Mouse (Mus musculus): ENCODE results near the gene Kif1bp. TPM values are rescaled to one million over a fixed set of nuclear protein-coding genes. Genes with fewer than 3 reads are reported as not detected.

The Kif1bp gene
- polyA plus RNA-seq, 1 experiment from 2014 or later = 74.4 TPM

DNA sequence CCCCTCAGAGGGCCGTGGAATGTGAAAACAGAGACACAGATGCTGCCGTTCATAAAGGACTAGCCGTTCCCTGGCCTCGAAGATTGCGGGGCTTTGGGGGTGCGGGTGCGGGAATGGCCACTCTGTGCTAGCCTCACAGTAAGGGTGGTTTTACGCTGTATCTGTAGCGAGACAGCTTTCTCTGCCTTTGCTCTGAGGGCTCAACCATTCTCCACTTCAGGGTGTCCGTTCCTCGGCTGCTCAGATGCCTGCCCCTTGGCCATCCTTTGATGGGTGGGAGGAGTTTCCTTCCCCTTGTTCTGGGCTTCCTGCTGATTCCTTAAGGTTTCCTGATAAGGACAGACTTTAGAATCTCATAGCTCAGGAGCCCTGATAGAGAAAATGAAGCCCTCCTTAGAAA lies 69.8 kb downstream of the Kif1bp start:
- H3K27me3 ChIP-seq (replicated peaks; ENCODE audit: control insufficient read depth, insufficient read depth, low read length) = peaks cover 4% of the 10 kb centered on the region; the same call in 1 of the 2 replicates
- no peaks in the 10 kb centered on the region for H3K36me3 ChIP-seq (ENCODE audit: control insufficient read depth, insufficient read depth, low read length)
- 8% methylated on average over 11 of the region's 11 CpGs for WGBS
- H3K4me1 ChIP-seq (ENCODE audit: control insufficient read depth, insufficient read depth, low read length) = no peaks in the 10 kb centered on the region
- no peaks in the 10 kb centered on the region for H3K9me3 ChIP-seq (replicated peaks; ENCODE audit: control insufficient read depth, low read length)
- H3K4me3 ChIP-seq (ENCODE audit: low read depth, low read length) = peak overlapping the region; percentile 1; the same call in 1 of the 2 replicates
- 0 out of 2 replicates have a peak overlapping the region, but pooled peaks have one; percentile 4 for H3K9ac ChIP-seq (ENCODE audit: low read length)
- DNase-seq (ENCODE audit: low spot score) (no peak), ATAC-seq (no peak)
- H3K4me2 ChIP-seq (ENCODE audit: low read length) = peak overlapping the region; percentile 37
- no peak overlapping the region for H3K27ac ChIP-seq (ENCODE audit: low read depth, low read length)

DNA sequence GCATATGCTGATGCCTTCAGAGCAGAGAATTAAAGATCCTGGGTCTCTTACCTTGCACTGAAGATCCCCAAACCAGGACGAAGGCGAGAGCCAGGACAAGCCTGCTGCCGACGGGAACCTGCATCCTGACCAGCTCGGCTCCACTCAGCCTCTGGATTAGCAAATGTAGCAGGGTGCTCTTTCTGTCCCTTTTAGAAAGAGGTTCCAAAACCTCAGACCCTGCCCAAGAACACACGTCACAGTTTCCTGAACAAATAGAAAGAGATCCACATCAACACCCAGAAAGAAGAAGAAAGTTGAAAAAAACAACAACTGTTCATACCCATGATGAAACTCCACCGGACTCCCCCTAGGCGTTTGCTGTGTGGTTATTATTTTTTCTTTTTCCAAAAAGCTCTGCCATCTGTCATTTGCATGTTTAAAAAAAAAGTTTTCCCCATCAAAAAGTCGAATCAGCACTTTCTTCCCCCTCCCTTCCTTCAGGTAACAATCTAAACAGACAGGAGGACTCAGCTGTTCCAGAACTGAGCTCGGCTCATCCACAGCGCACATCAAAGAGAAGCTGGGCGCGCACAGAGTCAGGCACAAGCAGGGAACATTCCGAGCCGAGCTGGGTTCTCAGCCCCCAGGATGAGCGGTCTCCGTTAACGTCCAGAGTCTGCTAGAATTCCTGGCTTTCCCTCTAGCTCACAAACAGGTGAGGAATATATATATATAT lies 70.5 kb downstream of the Kif1bp start:
- Histone ChIP-seq H3K9ac (ENCODE audit: low read length) (no peak overlapping the region), H3K4me3 (ENCODE audit: low read depth, low read length) (peak overlapping the region; percentile 1; the same call in 1 of the 2 replicates), H3K4me1 (ENCODE audit: control insufficient read depth, insufficient read depth, low read length) (no peaks in the 10 kb centered on the region), H3K36me3 (ENCODE audit: control insufficient read depth, insufficient read depth, low read length) (no peaks in the 10 kb centered on the region), H3K4me2 (ENCODE audit: low read length) (peak overlapping the region; percentile 37), H3K27ac (ENCODE audit: low read depth, low read length) (no peak overlapping the region), H3K9me3 (replicated peaks; ENCODE audit: control insufficient read depth, low read length) (no peaks in the 10 kb centered on the region), H3K27me3 (replicated peaks; ENCODE audit: control insufficient read depth, insufficient read depth, low read length) (peaks cover 4% of the 10 kb centered on the region; the same call in 1 of the 2 replicates)
- ATAC-seq (no peak), DNase-seq (ENCODE audit: low spot score) (peak; percentile 8)
- WGBS = 15% methylated on average over 18 of the region's 18 CpGs

DNA sequence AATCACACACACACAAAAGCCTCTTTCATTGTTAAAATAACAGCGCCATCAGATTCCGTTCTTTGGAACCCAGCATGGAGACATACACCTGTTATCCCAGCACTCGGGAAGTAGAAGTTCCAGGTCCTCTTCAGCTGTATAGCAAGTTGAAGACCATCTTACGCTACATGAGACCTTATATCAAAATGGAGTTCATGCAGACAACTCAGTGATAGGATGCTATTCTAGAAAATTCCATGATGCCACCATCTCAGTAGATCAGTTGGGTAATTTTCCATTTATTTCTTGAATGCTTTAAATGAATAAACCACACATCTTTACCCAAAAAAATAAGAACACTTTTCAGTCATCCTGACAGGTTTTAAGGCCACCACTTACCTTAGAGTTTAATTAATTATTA lies 71.2 kb downstream of the Kif1bp start:
- Histone ChIP-seq H3K36me3 (ENCODE audit: control insufficient read depth, insufficient read depth, low read length) (no peaks in the 10 kb centered on the region), H3K4me2 (ENCODE audit: low read length) (no peak overlapping the region), H3K9ac (ENCODE audit: low read length) (no peak overlapping the region), H3K27me3 (replicated peaks; ENCODE audit: control insufficient read depth, insufficient read depth, low read length) (peaks cover 4% of the 10 kb centered on the region; the same call in 1 of the 2 replicates), H3K9me3 (replicated peaks; ENCODE audit: control insufficient read depth, low read length) (no peaks in the 10 kb centered on the region), H3K4me3 (ENCODE audit: low read depth, low read length) (no peak overlapping the region), H3K27ac (ENCODE audit: low read depth, low read length) (no peak overlapping the region), H3K4me1 (ENCODE audit: control insufficient read depth, insufficient read depth, low read length) (no peaks in the 10 kb centered on the region)
- no peak for DNase-seq (ENCODE audit: low spot score)
- WGBS = 91% methylated on average over 4 of the region's 4 CpGs
- ATAC-seq = no peak

DNA sequence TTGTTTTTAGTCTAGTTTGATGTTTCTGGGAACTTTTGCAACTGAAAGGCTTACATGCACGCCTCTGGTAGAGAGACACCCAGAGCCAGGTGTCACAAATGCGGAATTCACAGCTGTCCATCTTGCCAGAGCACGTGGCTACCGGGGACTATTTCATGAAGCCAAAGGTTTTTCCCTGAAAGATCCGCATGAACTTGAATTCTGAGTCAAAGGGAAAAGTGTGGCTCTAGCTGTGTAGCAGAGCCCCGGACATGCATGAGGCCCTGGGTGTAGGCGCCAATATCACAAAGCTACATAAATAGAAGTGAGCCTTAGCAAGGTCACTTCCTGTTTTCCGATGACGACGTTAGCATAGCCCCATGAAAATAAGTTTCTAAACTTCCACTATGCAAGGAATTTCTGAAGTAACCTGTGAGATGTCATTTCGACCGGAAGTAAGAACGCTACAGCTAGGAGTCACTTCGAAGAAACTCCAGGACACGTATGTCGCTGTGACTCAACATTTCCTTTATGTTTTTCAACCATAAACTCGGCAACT lies 72.2 kb downstream of the Kif1bp start:
- ATAC-seq = no peak
- DNase-seq (ENCODE audit: low spot score) = no peak
- 88% methylated on average over 17 of the region's 17 CpGs for WGBS
- Histone ChIP-seq H3K9ac (ENCODE audit: low read length) (no peak overlapping the region), H3K27ac (ENCODE audit: low read depth, low read length) (no peak overlapping the region), H3K4me3 (ENCODE audit: low read depth, low read length) (no peak overlapping the region), H3K9me3 (replicated peaks; ENCODE audit: control insufficient read depth, low read length) (no peaks in the 10 kb centered on the region), H3K36me3 (ENCODE audit: control insufficient read depth, insufficient read depth, low read length) (no peaks in the 10 kb centered on the region), H3K27me3 (replicated peaks; ENCODE audit: control insufficient read depth, insufficient read depth, low read length) (peaks cover 4% of the 10 kb centered on the region; the same call in 1 of the 2 replicates), H3K4me2 (ENCODE audit: low read length) (no peak overlapping the region), H3K4me1 (ENCODE audit: control insufficient read depth, insufficient read depth, low read length) (no peaks in the 10 kb centered on the region)

DNA sequence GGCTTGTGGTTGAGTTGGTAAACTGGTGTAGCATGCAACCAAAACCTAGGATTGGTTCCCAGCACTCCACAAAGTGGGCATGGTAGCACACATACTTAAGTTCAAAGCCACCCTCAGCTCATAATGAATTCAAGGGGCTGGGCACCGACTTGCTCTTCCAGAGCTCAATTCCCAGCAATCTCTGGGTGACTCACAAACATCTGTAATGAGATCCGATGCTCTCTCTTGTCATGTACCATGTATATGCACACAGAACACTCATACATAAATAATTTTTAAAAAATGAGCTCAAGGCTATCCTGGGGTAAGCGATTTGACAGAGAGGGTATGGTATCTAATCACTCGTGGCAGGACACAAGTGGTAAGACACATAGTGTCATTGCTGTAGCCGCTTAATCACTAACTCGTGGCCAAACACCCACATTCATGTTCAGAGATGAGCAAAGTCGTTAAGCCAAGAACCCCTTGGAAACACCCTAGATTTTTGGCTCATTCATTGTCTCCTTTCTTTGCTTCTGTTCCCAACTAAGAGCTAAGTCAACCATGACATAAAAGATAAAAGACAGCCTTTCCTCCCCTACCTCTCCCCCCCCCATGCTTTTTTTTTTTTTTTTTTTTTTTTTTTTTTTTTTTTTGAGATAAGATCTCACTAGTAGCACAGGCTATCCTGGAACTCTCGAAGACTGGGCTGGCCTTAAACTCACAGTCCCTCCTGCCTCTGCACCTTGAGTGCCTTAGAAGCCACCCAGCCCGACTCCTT lies 72.9 kb downstream of the Kif1bp start:
- Histone ChIP-seq H3K27ac (ENCODE audit: low read depth, low read length) (no peak overlapping the region), H3K9me3 (replicated peaks; ENCODE audit: control insufficient read depth, low read length) (no peaks in the 10 kb centered on the region), H3K27me3 (replicated peaks; ENCODE audit: control insufficient read depth, insufficient read depth, low read length) (peaks cover 4% of the 10 kb centered on the region; the same call in 1 of the 2 replicates), H3K4me1 (ENCODE audit: control insufficient read depth, insufficient read depth, low read length) (no peaks in the 10 kb centered on the region), H3K4me3 (ENCODE audit: low read depth, low read length) (no peak overlapping the region), H3K36me3 (ENCODE audit: control insufficient read depth, insufficient read depth, low read length) (no peaks in the 10 kb centered on the region), H3K4me2 (ENCODE audit: low read length) (no peak overlapping the region), H3K9ac (ENCODE audit: low read length) (no peak overlapping the region)
- 67% methylated on average over 9 of the region's 9 CpGs for WGBS
- ATAC-seq = no peak
- no peak for DNase-seq (ENCODE audit: low spot score)

DNA sequence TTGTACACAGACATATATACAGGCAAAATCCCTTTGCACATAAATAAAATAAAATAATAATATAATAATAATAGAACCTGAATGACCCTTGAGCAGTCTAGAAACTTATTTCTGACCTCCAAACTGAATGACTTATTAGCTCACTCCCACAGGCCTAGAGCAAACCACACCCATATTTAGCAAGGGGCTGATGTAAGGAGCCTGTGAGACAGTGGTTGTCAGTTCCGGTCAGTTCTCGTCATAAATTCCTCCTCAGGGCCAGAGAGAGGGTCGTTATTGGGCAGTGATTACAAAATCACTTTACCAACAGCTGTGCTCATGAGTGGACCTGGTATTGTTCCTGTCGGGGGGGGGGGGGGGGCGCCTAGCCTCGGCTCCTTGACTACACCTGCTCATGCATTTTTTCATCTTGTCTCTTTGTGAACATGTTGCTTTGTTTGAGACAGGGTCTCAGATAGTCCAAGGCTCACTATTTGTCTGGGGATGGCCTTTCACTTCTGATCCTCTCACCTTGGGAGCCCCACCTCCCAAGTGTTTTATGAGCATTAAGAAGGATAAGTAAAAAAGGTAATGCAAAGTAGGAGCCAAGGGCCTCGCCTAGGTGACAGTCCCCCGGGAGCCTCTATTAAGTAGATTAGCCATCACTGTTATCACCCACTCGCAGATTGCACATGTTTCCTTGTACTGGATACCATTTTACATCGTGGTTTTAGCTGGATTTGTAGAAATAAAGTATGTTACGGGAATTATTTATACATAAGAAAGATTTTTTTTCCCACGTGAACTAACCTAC lies 74.2 kb downstream of the Kif1bp start:
- Histone ChIP-seq H3K36me3 (ENCODE audit: control insufficient read depth, insufficient read depth, low read length) (no peaks in the 10 kb centered on the region), H3K9me3 (replicated peaks; ENCODE audit: control insufficient read depth, low read length) (no peaks in the 10 kb centered on the region), H3K27me3 (replicated peaks; ENCODE audit: control insufficient read depth, insufficient read depth, low read length) (peaks cover 4% of the 10 kb centered on the region; the same call in 1 of the 2 replicates), H3K9ac (ENCODE audit: low read length) (no peak overlapping the region), H3K4me3 (ENCODE audit: low read depth, low read length) (no peak overlapping the region), H3K27ac (ENCODE audit: low read depth, low read length) (no peak overlapping the region), H3K4me2 (ENCODE audit: low read length) (no peak overlapping the region), H3K4me1 (ENCODE audit: control insufficient read depth, insufficient read depth, low read length) (no peaks in the 10 kb centered on the region)
- WGBS = 69% methylated on average over 12 of the region's 12 CpGs
- DNase-seq (ENCODE audit: low spot score) (no peak), ATAC-seq (no peak)

DNA sequence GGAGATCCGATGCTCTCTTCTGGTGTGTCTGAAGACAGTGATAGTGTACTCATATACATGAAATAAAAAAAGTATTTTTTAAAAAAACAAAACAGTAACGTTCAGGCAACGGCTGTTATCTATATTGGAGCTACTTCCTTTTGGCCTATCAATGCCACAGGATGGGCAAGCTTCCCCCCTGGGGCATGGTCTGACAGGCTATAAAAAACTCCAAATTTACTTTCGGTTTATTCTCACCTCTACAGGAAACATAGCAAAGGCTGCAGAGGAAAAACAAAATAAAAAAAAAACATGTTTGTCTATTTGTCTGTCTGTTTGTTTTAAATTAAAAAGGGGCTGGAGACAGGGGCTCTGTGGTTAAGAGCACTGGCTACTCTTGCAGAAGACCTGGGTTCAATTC lies 74.9 kb downstream of the Kif1bp start:
- ATAC-seq (no peak), DNase-seq (ENCODE audit: low spot score) (no peak)
- peaks cover 4% of the 10 kb centered on the region; the same call in 1 of the 2 replicates for H3K27me3 ChIP-seq (replicated peaks; ENCODE audit: control insufficient read depth, insufficient read depth, low read length)
- H3K4me3 ChIP-seq (ENCODE audit: low read depth, low read length) = no peak overlapping the region
- H3K36me3 ChIP-seq (ENCODE audit: control insufficient read depth, insufficient read depth, low read length) = no peaks in the 10 kb centered on the region
- WGBS = 88% methylated on average over 4 of the region's 4 CpGs
- no peak overlapping the region for H3K27ac ChIP-seq (ENCODE audit: low read depth, low read length)
- no peaks in the 10 kb centered on the region for H3K9me3 ChIP-seq (replicated peaks; ENCODE audit: control insufficient read depth, low read length)
- H3K9ac ChIP-seq (ENCODE audit: low read length) = no peak overlapping the region
- no peaks in the 10 kb centered on the region for H3K4me1 ChIP-seq (ENCODE audit: control insufficient read depth, insufficient read depth, low read length)
- H3K4me2 ChIP-seq (ENCODE audit: low read length) = no peak overlapping the region

DNA sequence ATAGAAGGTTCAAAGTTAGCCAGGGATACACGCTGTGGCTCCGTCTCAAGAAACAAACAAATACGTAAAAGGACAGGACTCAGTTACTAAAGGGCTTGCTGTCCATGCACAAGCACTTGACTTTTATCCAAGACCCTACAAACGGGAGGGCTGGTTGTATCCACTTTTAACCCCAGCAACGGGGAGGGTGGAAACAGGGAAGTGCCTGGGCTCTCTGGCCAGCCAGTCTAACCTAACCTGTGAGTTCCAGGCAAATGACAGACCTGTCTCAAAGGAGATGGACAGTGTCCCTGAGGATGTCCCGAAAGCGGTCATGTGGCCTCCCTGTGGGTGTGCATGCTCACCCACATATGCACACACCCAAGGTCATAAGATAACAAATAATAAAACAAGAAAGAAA lies 76.3 kb downstream of the Kif1bp start:
- Histone ChIP-seq H3K4me2 (ENCODE audit: low read length) (no peak overlapping the region), H3K4me3 (ENCODE audit: low read depth, low read length) (no peak overlapping the region), H3K36me3 (ENCODE audit: control insufficient read depth, insufficient read depth, low read length) (no peaks in the 10 kb centered on the region), H3K27me3 (replicated peaks; ENCODE audit: control insufficient read depth, insufficient read depth, low read length) (peaks cover 2% of the 10 kb centered on the region; the same call in 1 of the 2 replicates), H3K4me1 (ENCODE audit: control insufficient read depth, insufficient read depth, low read length) (no peaks in the 10 kb centered on the region), H3K9me3 (replicated peaks; ENCODE audit: control insufficient read depth, low read length) (no peaks in the 10 kb centered on the region), H3K9ac (ENCODE audit: low read length) (no peak overlapping the region), H3K27ac (ENCODE audit: low read depth, low read length) (no peak overlapping the region)
- DNase-seq (ENCODE audit: low spot score) (no peak), ATAC-seq (no peak)
- 81% methylated on average over 7 of the region's 7 CpGs for WGBS

Measured in forebrain, embryonic 14.5 days (tissue).